ENCODE assay signal across 12 mouse cellular contexts in genomic region chr13:27031101-27031852, GRCm38 (mm10). TPM values are rescaled to one million over a fixed set of nuclear protein-coding genes. Genes with fewer than 3 reads are reported as not detected.
DNase-seq lines count a peak whose midpoint lies in the region; ATAC-seq and TF ChIP-seq lines count a peak whose summit lies in the region.
"Had no signal": no experiment of that assay in that cellular context is flagged by ENCODE, and none has a peak within 500 bp of the region (broad histone marks: within the 10 kb centered on the region; RNA-seq: fewer than 3 reads in every experiment).

No protein-coding gene starts in this region.

- H3K27ac ChIP-seq in heart, postnatal 0 days (ENCODE audit: low read depth), result peak overlapping the region; percentile 25; the same call in 1 of the 2 replicates
- H3K27ac ChIP-seq in heart, embryonic 11.5 days (ENCODE audit: low read depth, low read length), result no peak overlapping the region
- H3K27ac ChIP-seq in embryonic fibroblast, embryonic 13.5 days (ENCODE audit: insufficient read depth, low read length), result peak overlapping the region; percentile 34
- H3K27ac ChIP-seq in midbrain, embryonic 11.5 days (ENCODE audit: low read depth, low read length), result no peak overlapping the region

- no peaks in the 10 kb centered on the region for H3K9me3 ChIP-seq in heart, postnatal 0 days (replicated peaks; ENCODE audit: control insufficient read depth, low read length)
- H3K9me3 ChIP-seq in heart, embryonic 11.5 days (replicated peaks; ENCODE audit: control insufficient read depth, low read length), result no peaks in the 10 kb centered on the region
- no peaks in the 10 kb centered on the region for H3K9me3 ChIP-seq in midbrain, embryonic 11.5 days (ENCODE audit: control insufficient read depth, low read length)

- no peak overlapping the region for H3K4me3 ChIP-seq in heart, postnatal 0 days (ENCODE audit: low read depth, low read length)
- H3K4me3 ChIP-seq in heart, embryonic 11.5 days (ENCODE audit: low read depth, low read length), result no peak overlapping the region
- no peak overlapping the region for H3K4me3 ChIP-seq in embryonic fibroblast, embryonic 13.5 days (ENCODE audit: insufficient read depth, low read length)
- no peak overlapping the region for H3K4me3 ChIP-seq in midbrain, embryonic 11.5 days (ENCODE audit: low read depth, low read length)

- H3K4me2 ChIP-seq in heart, postnatal 0 days (ENCODE audit: low read depth, low read length), result no peak overlapping the region
- no peak overlapping the region for H3K4me2 ChIP-seq in heart, embryonic 11.5 days
- H3K4me2 ChIP-seq in midbrain, embryonic 11.5 days, result no peak overlapping the region

- no peaks in the 10 kb centered on the region for H3K27me3 ChIP-seq in heart, postnatal 0 days (ENCODE audit: control insufficient read depth, insufficient read depth, low read length)
- H3K27me3 ChIP-seq in heart, embryonic 11.5 days (ENCODE audit: control insufficient read depth, insufficient read depth, low read length), result no peaks in the 10 kb centered on the region
- no peaks in the 10 kb centered on the region for H3K27me3 ChIP-seq in midbrain, embryonic 11.5 days (ENCODE audit: control insufficient read depth, insufficient read depth, low read length)

- no peak for TF ChIP-seq CTCF in heart, postnatal 0 days (IDR thresholded peaks at IDR 0.05; ENCODE audit: low read depth)
- no peak for TF ChIP-seq CTCF in embryonic fibroblast, embryonic 13.5 days (IDR thresholded peaks at IDR 0.05; ENCODE audit: borderline replicate concordance, insufficient read depth, low read length)

- no peak for DNase-seq in heart, postnatal 0 days (ENCODE audit: low spot score)
- DNase-seq in adipocyte (ENCODE audit: low spot score), result peak; percentile 8
- DNase-seq in midbrain, embryonic 11.5 days (ENCODE audit: low spot score, missing footprints), result peak; percentile 94
- DNase-seq in cerebellum, postnatal 10 days, result no peak
- DNase-seq in frontal cortex, postnatal 25 days (ENCODE audit: low spot score in 2 of 2), result no peak
- DNase-seq in urinary bladder, postnatal 36 days (ENCODE audit: low spot score in 2 of 2), result no peak
- DNase-seq: heart, postnatal 36 days had no signal

- H3K4me1 ChIP-seq in heart, postnatal 0 days (ENCODE audit: control insufficient read depth, insufficient read depth), result no peaks in the 10 kb centered on the region
- H3K4me1 ChIP-seq in heart, embryonic 11.5 days (ENCODE audit: control insufficient read depth, insufficient read depth, low read length), result no peaks in the 10 kb centered on the region
- peaks cover 9% of the 10 kb centered on the region for H3K4me1 ChIP-seq in embryonic fibroblast, embryonic 13.5 days (ENCODE audit: control insufficient read depth, insufficient read depth, low read length)
- peaks cover 11% of the 10 kb centered on the region; the same call in 1 of the 2 replicates for H3K4me1 ChIP-seq in midbrain, embryonic 11.5 days (ENCODE audit: control insufficient read depth, insufficient read depth, low read length)

- ATAC-seq in heart, postnatal 0 days (ENCODE audit: insufficient read depth, low read depth), result no peak
- no peak for ATAC-seq in heart, embryonic 11.5 days (replicated peaks; ENCODE audit: insufficient number of reproducible peaks, low FRiP score, low TSS enrichment)
- peak; percentile 64 for ATAC-seq in midbrain, embryonic 11.5 days (ENCODE audit: low FRiP score)
- ATAC-seq: CD4-positive, CD25-positive, alpha-beta regulatory T cell, adult 4 months had no signal

- TF ChIP-seq EP300 in heart, postnatal 0 days (IDR thresholded peaks at IDR 0.05; ENCODE audit: low read depth), result no peak

- 45% methylated on average over 4 of the region's 4 CpGs for WGBS in heart, postnatal 0 days
- WGBS in heart, embryonic 11.5 days (ENCODE audit: insufficient replicate concordance), result 34% methylated on average over 4 of the region's 4 CpGs
- WGBS in midbrain, embryonic 11.5 days, result 5% methylated on average over 4 of the region's 4 CpGs

- no peaks in the 10 kb centered on the region for H3K36me3 ChIP-seq in heart, postnatal 0 days (replicated peaks; ENCODE audit: control insufficient read depth, insufficient read depth, low read length)
- no peaks in the 10 kb centered on the region for H3K36me3 ChIP-seq in heart, embryonic 11.5 days (ENCODE audit: control insufficient read depth, insufficient read depth, low read length)
- H3K36me3 ChIP-seq in midbrain, embryonic 11.5 days (ENCODE audit: control insufficient read depth, insufficient read depth, low read length), result no peaks in the 10 kb centered on the region

- TF ChIP-seq POLR2A in embryonic fibroblast, embryonic 13.5 days (IDR thresholded peaks at IDR 0.05; ENCODE audit: low read depth, low read length), result no peak

- H3K9ac ChIP-seq in heart, postnatal 0 days (replicated peaks; ENCODE audit: low read depth, low read length), result no peak overlapping the region
- no peak overlapping the region for H3K9ac ChIP-seq in heart, embryonic 11.5 days (ENCODE audit: low read depth, low read length)
- H3K9ac ChIP-seq in midbrain, embryonic 11.5 days (ENCODE audit: low read length), result no peak overlapping the region

RNA-seq across cellular contexts. Expression of gene Prl, which starts 26.1 kb away (rescaled TPM):
- total RNA-seq in heart, postnatal 0 days (2014; rRNA removed; ENCODE audit: low replicate concordance), result not detected in 2 replicates
- polyA plus RNA-seq in heart, postnatal 0 days (2015; fragmentation: Nextera tagmentation; extraction: Ambion mirVana), result not detected in 2 replicates
- not detected in 2 replicates for polyA plus RNA-seq in heart, embryonic 11.5 days (2014; fragmentation: Nextera tagmentation; extraction: Ambion mirVana)
- not detected in 2 replicates for polyA plus RNA-seq in embryonic fibroblast, embryonic 13.5 days (2011; ENCODE audit: insufficient read length, low read depth, missing spikeins)
- polyA plus RNA-seq in midbrain, embryonic 11.5 days (2014; fragmentation: Nextera tagmentation; extraction: Ambion mirVana), result not detected in 2 replicates
- total RNA-seq: heart, postnatal 36 days; left cerebral cortex, postnatal 10 days; megakaryocyte progenitor cell, adult 5-6 weeks had no signal
- polyA plus RNA-seq: CD4-positive, CD25-positive, alpha-beta regulatory T cell, adult 4 months had no signal

Comparison
In these comparisons a context has a peak if more than half of its experiments do, and no peak if none do; other contexts are left out.
1. H3K27ac ChIP-seq: peak in heart, postnatal 0 days (single experiment) and embryonic fibroblast, embryonic 13.5 days (single experiment); none in heart, embryonic 11.5 days (single experiment) and midbrain, embryonic 11.5 days (single experiment).
2. DNase-seq: peak in adipocyte (single experiment) and midbrain, embryonic 11.5 days (single experiment); none in heart, postnatal 0 days (single experiment), cerebellum, postnatal 10 days (0 of 2), frontal cortex, postnatal 25 days (0 of 2) and urinary bladder, postnatal 36 days (0 of 2).